Mouse (Mus musculus): ENCODE data around the gene Crlf3. TPM values are rescaled to one million over a fixed set of nuclear protein-coding genes. Genes with fewer than 3 reads are reported as not detected.
A peak's percentile ranks its signal among the peaks of the same experiment; 100 is the strongest.

Crlf3 gene
- polyA plus RNA-seq, 1 experiment from 2014 or later: 47.8 TPM

DNA sequence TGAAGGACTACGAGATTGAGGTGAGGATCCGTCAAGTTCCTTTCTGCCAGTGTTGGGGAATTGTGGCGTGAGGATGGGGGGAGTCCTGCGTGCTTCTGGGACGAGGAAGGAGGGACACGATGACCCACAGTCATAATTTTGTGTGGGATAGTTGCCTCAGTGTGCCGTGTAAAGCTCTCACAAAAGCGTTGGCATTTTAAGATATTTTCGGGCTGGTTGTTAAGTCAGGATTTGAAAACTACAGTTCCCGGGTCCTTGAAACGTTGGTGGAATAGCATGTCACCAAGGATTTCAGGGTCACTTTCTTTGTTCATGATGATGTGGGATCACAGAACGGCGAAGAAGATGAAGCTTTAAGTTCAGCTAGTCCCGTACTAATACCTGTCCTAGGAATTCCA is 9.0 kb upstream of the Crlf3 start:
- peaks cover 6% of the 10 kb centered on the region; the same call in 1 of the 2 replicates for H3K36me3 ChIP-seq (replicated peaks; ENCODE audit: insufficient read depth, low read length)
- no peaks in the 10 kb centered on the region for H3K9me3 ChIP-seq (ENCODE audit: low read length)
- peaks cover 21% of the 10 kb centered on the region for H3K4me1 ChIP-seq (ENCODE audit: insufficient read depth)
- peak overlapping the region; percentile 93 for H3K4me3 ChIP-seq (ENCODE audit: low read depth, low read length)
- DNase-seq (no peak), ATAC-seq (no peak)
- H3K27ac ChIP-seq (ENCODE audit: low read depth): peak overlapping the region; percentile 78
- peak overlapping the region; percentile 96 for H3K9ac ChIP-seq (replicated peaks)
- no peaks in the 10 kb centered on the region for H3K27me3 ChIP-seq (ENCODE audit: insufficient read depth, low read length)
- WGBS (ENCODE audit: insufficient replicate concordance): 0% methylated on average over 14 of the region's 14 CpGs
- TF ChIP-seq EP300 (IDR thresholded peaks at IDR 0.05; ENCODE audit: low read depth) (no peak), CTCF (IDR thresholded peaks at IDR 0.05; ENCODE audit: low read depth) (no peak)
- H3K4me2 ChIP-seq (ENCODE audit: low read depth, low read length): peak overlapping the region; percentile 83

DNA sequence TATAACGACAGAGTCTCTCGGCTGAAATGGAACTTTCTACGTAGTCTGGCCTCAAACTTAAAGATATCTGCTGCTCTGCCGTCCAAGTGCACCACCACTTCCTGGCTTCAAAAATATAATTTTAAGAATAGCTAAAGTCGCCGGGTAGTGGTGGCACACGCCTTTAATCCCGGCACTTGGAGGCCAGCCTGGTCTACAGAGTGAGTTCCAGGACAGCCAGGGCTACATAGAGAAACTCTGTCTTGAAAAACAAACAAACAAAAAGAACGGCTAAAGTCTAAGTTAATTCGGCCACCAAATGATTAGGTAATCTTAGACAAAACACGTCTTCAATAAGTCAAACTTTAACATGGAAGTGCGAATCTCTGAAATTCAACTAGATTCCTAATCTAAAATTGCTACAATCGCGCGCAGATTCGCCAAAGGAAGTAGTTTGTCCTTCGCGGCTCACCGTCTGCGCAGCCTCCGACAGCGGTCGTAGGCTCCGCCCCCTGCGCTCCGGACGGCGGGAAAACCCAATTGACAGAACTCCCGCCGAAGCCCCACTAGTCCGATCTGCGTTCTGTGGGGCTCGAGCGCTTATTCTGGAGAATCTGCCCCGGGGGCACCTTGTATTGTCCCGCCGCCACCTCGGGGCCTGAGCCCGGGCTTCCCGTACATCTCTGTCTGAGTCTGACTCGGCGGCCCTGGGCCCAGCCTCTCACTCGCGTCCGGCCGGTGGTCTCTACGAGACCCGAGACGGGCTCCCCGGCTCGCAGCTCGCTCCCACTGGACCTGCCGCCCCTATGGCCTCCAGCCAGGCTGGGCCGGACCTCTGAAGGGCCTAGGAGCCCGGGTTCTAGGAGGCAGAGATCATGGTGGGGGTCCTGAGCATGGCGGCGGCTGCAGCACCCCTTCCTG is 8.4 kb upstream of the Crlf3 start, which contains the start of gene Atad5:
TSS of gene Atad5 (plus strand) at position 484 of the 900 bp plus-strand sequence.
- WGBS (ENCODE audit: insufficient replicate concordance): 3% methylated on average over 57 of the region's 57 CpGs
- TF ChIP-seq EP300 (IDR thresholded peaks at IDR 0.05; ENCODE audit: low read depth) (peak; percentile 71), CTCF (IDR thresholded peaks at IDR 0.05; ENCODE audit: low read depth) (no peak)
- H3K4me2 ChIP-seq (ENCODE audit: low read depth, low read length): peak within 1 kb of the TSS; percentile 83

GRCm38 (mm10) chr11:80086844-80087243 is 6.1 kb upstream of the Crlf3 start:
- Histone ChIP-seq H3K4me1 (ENCODE audit: insufficient read depth) (peaks cover 19% of the 10 kb centered on the region), H3K9ac (replicated peaks) (no peak overlapping the region), H3K36me3 (replicated peaks; ENCODE audit: insufficient read depth, low read length) (no peaks in the 10 kb centered on the region), H3K4me3 (ENCODE audit: low read depth, low read length) (no peak overlapping the region), H3K27ac (ENCODE audit: low read depth) (no peak overlapping the region), H3K9me3 (ENCODE audit: low read length) (no peaks in the 10 kb centered on the region), H3K27me3 (ENCODE audit: insufficient read depth, low read length) (no peaks in the 10 kb centered on the region), H3K4me2 (ENCODE audit: low read depth, low read length) (no peak overlapping the region)
- ATAC-seq: peak; percentile 76
- WGBS (ENCODE audit: insufficient replicate concordance): 15% methylated on average over 5 of the region's 5 CpGs
- no peak for TF ChIP-seq EP300 (IDR thresholded peaks at IDR 0.05; ENCODE audit: low read depth)
- peak; percentile 97 for TF ChIP-seq CTCF (IDR thresholded peaks at IDR 0.05; ENCODE audit: low read depth)
- DNase-seq: peak; percentile 93

More for the DNA sequence above, 8.4 kb upstream of the Crlf3 start, which contains the start of gene Atad5:
- peak within 1 kb of the TSS; percentile 96 for H3K9ac ChIP-seq (replicated peaks)
- DNase-seq: peak; percentile 92
- peak within 1 kb of the TSS; percentile 78 for H3K27ac ChIP-seq (ENCODE audit: low read depth)
- H3K4me3 ChIP-seq (ENCODE audit: low read depth, low read length): peak within 1 kb of the TSS; percentile 93
- H3K9me3 ChIP-seq (ENCODE audit: low read length): no peaks in the 10 kb centered on the region
- H3K27me3 ChIP-seq (ENCODE audit: insufficient read depth, low read length): no peaks in the 10 kb centered on the region
- peak; percentile 82 for ATAC-seq
- H3K36me3 ChIP-seq (replicated peaks; ENCODE audit: insufficient read depth, low read length): no peaks in the 10 kb centered on the region; the same call in 1 of the 2 replicates
- peaks cover 21% of the 10 kb centered on the region for H3K4me1 ChIP-seq (ENCODE audit: insufficient read depth)

- 55% methylated on average over 6 of the region's 6 CpGs for WGBS (ENCODE audit: insufficient replicate concordance)
- no peak overlapping the region for H3K9ac ChIP-seq (replicated peaks)
- no peaks in the 10 kb centered on the region for H3K27me3 ChIP-seq (ENCODE audit: insufficient read depth, low read length)
- H3K36me3 ChIP-seq (replicated peaks; ENCODE audit: insufficient read depth, low read length): no peaks in the 10 kb centered on the region
- peak overlapping the region; percentile 64 for H3K27ac ChIP-seq (ENCODE audit: low read depth)
- DNase-seq (peak; percentile 31), ATAC-seq (no peak)
- H3K9me3 ChIP-seq (ENCODE audit: low read length): no peaks in the 10 kb centered on the region
- H3K4me3 ChIP-seq (ENCODE audit: low read depth, low read length): no peak overlapping the region
- H3K4me2 ChIP-seq (ENCODE audit: low read depth, low read length): no peak overlapping the region
- H3K4me1 ChIP-seq (ENCODE audit: insufficient read depth): peaks cover 26% of the 10 kb centered on the region
- TF ChIP-seq EP300 (IDR thresholded peaks at IDR 0.05; ENCODE audit: low read depth) (no peak), CTCF (IDR thresholded peaks at IDR 0.05; ENCODE audit: low read depth) (no peak)
These were observed 4.7 kb upstream of the Crlf3 start for GRCm38 (mm10) chr11:80085356-80086055.

DNA sequence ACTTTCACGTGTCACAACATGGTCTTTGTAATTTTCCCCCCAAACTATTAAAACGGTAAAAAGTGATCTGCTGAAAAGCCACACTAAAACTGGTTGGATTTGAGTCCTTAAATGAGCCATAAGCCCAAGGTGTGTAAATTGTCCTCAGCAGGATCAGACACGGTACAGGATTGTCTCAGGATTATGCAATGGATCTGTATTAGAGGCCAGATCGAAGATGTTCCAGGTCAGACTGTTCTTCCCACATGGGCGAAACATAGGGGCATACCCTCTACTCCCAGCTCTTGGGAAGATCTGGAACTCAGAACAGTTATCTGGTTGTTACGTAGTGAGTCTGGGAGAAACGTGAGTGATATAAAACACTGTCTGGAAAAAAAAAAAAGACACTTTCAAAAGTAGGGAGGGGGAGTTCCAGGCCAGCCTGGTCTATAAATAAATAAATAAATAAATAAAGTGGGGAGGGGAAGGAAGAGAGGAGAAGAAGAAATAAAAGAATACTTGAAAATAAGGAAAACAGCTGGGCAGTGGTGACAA is 1.1 kb upstream of the Crlf3 start:
- Histone ChIP-seq H3K4me1 (ENCODE audit: insufficient read depth) (peaks cover 26% of the 10 kb centered on the region), H3K9me3 (ENCODE audit: low read length) (no peaks in the 10 kb centered on the region), H3K36me3 (replicated peaks; ENCODE audit: insufficient read depth, low read length) (peaks cover 4% of the 10 kb centered on the region), H3K4me3 (ENCODE audit: low read depth, low read length) (peak overlapping the region; percentile 99; the same call in 1 of the 2 replicates), H3K4me2 (ENCODE audit: low read depth, low read length) (peak overlapping the region; percentile 86), H3K27me3 (ENCODE audit: insufficient read depth, low read length) (no peaks in the 10 kb centered on the region), H3K27ac (ENCODE audit: low read depth) (peak overlapping the region; percentile 100), H3K9ac (replicated peaks) (peak overlapping the region; percentile 100; the same call in 1 of the 2 replicates)
- DNase-seq (no peak), ATAC-seq (no peak)
- TF ChIP-seq CTCF (IDR thresholded peaks at IDR 0.05; ENCODE audit: low read depth) (no peak), EP300 (IDR thresholded peaks at IDR 0.05; ENCODE audit: low read depth) (no peak)
- whole genome bisulfite sequencing (ENCODE audit: insufficient replicate concordance): 39% methylated on average over 7 of the region's 7 CpGs

Data from liver, postnatal 0 days (tissue).